Mouse (Mus musculus) brain, embryonic 18.5 days (tissue): ENCODE results near the gene Pcdh7.

ENCODE experiments used
- DNase-seq: peaks from one replicate; pipeline ENCODE4 v3.0.0-alpha.2; 2012; ENCODE audit warnings: low read depth, low spot score

The Pcdh7 gene

GRCm38 (mm10) chr5:57797951-57798670 lies 80.3 kb downstream of the Pcdh7 start:
- DNase-seq: no peak

GRCm38 (mm10) chr5:57803108-57803507 lies 85.3 kb downstream of the Pcdh7 start:
- DNase-seq: no peak

DNA sequence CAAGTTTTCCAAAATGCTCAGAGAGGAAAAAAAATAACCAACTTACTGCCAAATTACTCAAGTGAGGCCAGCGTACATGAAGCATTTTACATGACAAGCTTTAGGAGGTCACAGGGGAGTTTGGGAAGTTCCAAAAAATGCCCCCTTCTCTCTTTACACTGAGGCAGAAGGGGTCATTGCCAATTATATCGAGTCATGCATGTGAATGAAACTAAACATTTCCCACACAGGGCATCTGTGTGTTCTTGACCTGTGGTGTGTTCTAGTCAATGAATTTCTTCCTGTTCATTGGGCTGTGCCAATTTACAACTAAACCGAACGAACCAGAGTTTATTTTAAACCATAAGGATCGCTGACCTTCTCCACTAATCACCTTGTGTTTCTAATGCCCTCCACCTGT lies 86.1 kb downstream of the Pcdh7 start:
- no peak for DNase-seq

GRCm38 (mm10) chr5:57807350-57807749 lies 89.6 kb downstream of the Pcdh7 start:
- no peak for DNase-seq

GRCm38 (mm10) chr5:57810641-57811040 lies 92.9 kb downstream of the Pcdh7 start:
- DNase-seq: no peak

DNA sequence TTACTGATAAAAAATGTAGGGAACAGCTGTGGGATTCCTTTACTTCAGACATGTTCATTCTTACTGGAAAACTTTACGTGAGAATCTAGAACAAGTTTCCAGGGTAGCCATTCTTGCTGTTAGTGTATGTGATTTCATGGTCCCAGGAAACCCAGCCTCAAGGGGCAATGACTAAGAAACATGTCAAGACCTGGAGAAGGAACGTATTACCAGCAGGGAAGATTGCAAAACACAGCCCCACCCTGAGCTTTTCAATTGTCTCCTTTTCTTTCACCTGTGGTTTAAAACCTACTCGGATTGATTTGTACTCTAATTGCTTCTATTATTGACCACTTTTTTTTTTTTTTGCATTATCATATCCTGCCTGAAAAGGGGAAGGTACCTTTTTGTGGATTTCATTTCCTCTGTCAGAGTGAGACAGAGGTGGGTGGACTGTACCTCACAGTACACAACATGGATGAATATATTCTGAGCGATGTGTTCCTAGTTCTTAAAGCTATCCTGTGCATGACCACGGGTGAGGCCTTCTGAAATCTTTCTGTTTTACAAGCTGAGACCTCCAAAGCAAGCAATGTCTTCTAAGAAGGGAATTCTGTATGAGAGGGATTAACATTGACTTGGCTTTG lies 98.3 kb downstream of the Pcdh7 start:
- no peak for DNase-seq

DNA sequence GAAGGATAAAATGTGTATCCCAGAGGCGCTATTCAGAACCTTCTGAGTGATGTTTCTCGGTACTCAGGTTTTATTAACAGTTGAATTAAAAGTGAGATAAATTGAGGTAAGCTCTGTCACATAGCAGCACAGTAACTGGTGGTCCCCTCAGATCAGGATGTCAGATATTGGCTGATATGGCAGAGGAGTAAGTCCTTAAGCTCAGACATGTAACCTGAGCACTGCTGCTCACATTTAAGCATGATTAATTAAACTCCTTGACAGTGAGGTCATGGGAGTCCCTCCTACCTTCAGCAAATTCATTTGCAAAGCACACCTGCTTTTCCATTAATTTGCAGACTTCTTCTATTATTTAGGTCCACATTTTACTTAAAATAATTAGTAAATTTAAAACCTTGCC lies 102.0 kb downstream of the Pcdh7 start:
- no peak for DNase-seq

- no peak for DNase-seq
Observed at GRCm38 (mm10) chr5:57821099-57821498, 103.3 kb downstream of the Pcdh7 start.

GRCm38 (mm10) chr5:57828437-57828836 lies 110.7 kb downstream of the Pcdh7 start:
- DNase-seq: no peak

- no peak for DNase-seq
Observed at GRCm38 (mm10) chr5:57837150-57837549, 119.4 kb downstream of the Pcdh7 start.

DNA sequence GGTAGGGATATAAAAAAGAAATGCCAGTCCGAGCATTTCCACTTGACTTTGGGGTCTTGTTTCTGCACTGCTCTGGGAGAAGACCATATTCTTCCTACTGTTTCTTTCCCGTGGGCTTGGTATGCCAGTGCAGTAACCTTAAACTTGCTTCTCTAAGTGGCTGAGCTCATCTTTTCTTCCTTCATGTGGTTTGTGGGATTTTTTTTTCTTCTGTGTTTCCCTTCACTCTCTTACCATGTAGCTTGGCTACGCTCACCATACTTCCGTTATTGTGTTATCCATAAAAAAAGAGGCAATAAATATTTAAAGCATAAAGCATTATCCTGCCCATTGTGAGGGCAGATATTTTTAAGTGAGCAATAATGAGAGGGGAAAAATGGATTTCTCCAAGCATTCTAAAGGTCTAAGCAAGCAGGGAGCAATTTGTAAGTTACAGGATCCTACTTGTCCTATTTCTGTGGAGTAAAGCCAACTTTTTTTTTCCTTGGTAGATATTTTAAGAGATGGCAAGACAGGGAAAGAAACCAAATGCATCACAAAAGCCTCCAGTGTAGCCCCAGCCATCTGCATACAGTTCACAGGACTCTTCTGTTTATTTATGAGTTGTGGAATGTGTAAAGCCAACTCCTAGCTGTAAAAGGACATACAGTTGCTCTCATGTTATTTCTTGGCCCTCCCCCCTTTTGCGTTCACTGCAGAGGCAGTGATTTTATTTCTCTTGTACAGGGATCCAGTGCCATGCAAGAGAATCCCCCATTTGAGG lies 123.8 kb downstream of the Pcdh7 start:
- no peak for DNase-seq

- no peak for DNase-seq
Observed at GRCm38 (mm10) chr5:57847500-57847899, 129.7 kb downstream of the Pcdh7 start.

DNA sequence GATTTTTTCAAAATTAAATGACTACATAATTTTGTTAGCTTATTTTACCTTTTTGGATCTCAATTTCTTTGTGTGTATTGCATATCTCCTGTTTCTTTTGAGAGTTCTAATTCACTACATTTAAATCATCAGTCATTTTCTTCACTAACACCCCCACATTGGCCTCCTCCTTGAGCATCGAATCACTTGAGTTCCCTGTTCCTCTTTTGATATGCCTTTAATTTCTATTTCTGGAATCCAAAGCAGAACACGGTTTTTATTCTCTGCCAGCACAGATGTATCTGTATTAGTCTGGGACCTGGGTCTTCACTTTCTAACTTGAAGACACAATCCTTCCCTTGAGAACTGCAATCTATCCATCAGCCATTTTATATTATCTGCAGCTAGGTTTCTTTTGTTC lies 132.3 kb downstream of the Pcdh7 start:
- no peak for DNase-seq

DNA sequence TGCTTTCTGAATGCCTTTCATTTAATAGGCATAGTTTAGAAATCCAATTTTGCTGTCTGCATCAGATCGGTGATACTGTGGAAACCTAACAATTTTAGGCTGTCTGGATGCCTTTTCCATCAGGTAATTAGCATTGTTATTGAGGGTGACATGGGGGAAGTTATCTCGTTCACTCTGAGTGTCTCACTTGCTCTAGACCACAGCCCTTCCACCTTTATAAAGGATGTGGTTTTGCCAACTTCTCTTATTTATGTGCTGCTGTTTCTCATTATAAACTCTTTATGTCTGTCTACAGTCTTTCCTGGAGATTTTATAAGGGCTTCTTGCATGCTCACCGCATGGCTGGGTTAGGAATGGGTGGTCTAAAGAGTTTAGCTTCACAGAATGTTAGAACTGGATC lies 139.5 kb downstream of the Pcdh7 start:
- no peak for DNase-seq

GRCm38 (mm10) chr5:57864254-57864653 lies 146.5 kb downstream of the Pcdh7 start:
- no peak for DNase-seq

GRCm38 (mm10) chr5:57865256-57865655 lies 147.5 kb downstream of the Pcdh7 start:
- no peak for DNase-seq

DNA sequence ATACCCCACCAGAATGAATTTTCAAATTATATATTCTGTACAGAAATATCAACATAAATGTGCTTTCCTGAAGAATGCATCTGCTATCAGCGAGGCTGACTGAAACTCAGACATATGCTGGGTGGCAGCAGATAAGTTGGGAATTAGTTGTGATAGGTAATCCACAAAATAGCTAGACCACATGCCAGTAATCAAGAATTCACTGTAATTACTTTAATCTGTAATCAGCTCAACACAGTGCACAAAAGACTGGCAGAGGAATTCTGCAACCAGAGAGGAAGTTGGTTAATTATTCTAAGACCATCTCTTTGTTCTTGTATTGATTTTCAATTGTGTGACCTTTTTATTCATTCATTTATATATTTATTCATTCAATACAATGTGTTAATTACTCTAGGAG lies 148.3 kb downstream of the Pcdh7 start:
- DNase-seq: no peak

GRCm38 (mm10) chr5:57867906-57868305 lies 150.1 kb downstream of the Pcdh7 start:
- no peak for DNase-seq

GRCm38 (mm10) chr5:57868702-57869101 lies 150.9 kb downstream of the Pcdh7 start:
- DNase-seq: no peak

- no peak for DNase-seq
Observed at GRCm38 (mm10) chr5:57870727-57871126, 153.0 kb downstream of the Pcdh7 start.

GRCm38 (mm10) chr5:57884982-57885381 lies 167.2 kb downstream of the Pcdh7 start:
- no peak for DNase-seq

GRCm38 (mm10) chr5:57899018-57899614 lies 181.3 kb downstream of the Pcdh7 start:
- no peak for DNase-seq
